Comparison of ENCODE assay signal across 8 mouse cellular contexts in genomic region chr7:117090911-117091550, GRCm38 (mm10).
DNase-seq lines count a peak whose midpoint lies in the region; ATAC-seq lines count a peak whose summit lies in the region.

No protein-coding gene starts in this region.

- no peak overlapping the region for H3K9ac ChIP-seq in midbrain, embryonic 15.5 days

- ATAC-seq in midbrain, embryonic 15.5 days (replicated peaks): no peak

- H3K27ac ChIP-seq in midbrain, embryonic 15.5 days: no peak overlapping the region

- no peaks in the 10 kb centered on the region for H3K27me3 ChIP-seq in midbrain, embryonic 15.5 days (replicated peaks)

- H3K4me2 ChIP-seq in midbrain, embryonic 15.5 days: no peak overlapping the region

- WGBS in midbrain, embryonic 15.5 days: 71% methylated on average over 6 of the region's 6 CpGs

- H3K9me3 ChIP-seq in midbrain, embryonic 15.5 days: no peaks in the 10 kb centered on the region

- no peaks in the 10 kb centered on the region for H3K36me3 ChIP-seq in midbrain, embryonic 15.5 days (replicated peaks)

- no peak overlapping the region for H3K4me3 ChIP-seq in midbrain, embryonic 15.5 days

- DNase-seq in left cerebral cortex, adult 18-20 months (ENCODE audit: low spot score in 2 of 2): peak; percentile 31 to 52
- no peak for DNase-seq in left cerebral cortex, postnatal 10 days (ENCODE audit: extremely low spot score in 1 of 2, low spot score in 2 of 2)
- peak; percentile 39 for DNase-seq in R1 (ENCODE audit: low read depth, low spot score)
- peak; percentile 8 to 47 for DNase-seq in heart, postnatal 14 days
- DNase-seq in left cerebral cortex, postnatal 36 days (ENCODE audit: low spot score in 2 of 2): peak; percentile 26 to 28
- DNase-seq in testis, postnatal 14 days (ENCODE audit: low spot score): no peak
- no peak for DNase-seq in urinary bladder, postnatal 10 days (ENCODE audit: low spot score)

- intact Hi-C loops in left cerebral cortex, postnatal 10 days (cut with DNase I): no loop called here
- intact Hi-C loops in heart, postnatal 14 days (cut with DNase I): no loop called here
- intact Hi-C loops in left cerebral cortex, postnatal 36 days (cut with DNase I): no loop called here

- H3K4me1 ChIP-seq in midbrain, embryonic 15.5 days: no peaks in the 10 kb centered on the region

Comparison
In these comparisons a context has a peak if more than half of its experiments do, and no peak if none do; other contexts are left out.
1. DNase-seq: peak in left cerebral cortex, adult 18-20 months (2 of 2), R1 (single experiment), heart, postnatal 14 days (2 of 2) and left cerebral cortex, postnatal 36 days (2 of 2); none in left cerebral cortex, postnatal 10 days (0 of 2), testis, postnatal 14 days (single experiment) and urinary bladder, postnatal 10 days (single experiment).